Mouse (Mus musculus) G1E (cell line): ENCODE results near the gene Hspb11.

Experiments used
- CTCF ChIP-seq: IDR thresholded peaks from 2 replicates; pipeline ENCODE4 v1.5.1; 2012; ENCODE audit warnings: low read depth, low read length, inconsistent platforms, mixed read lengths
- GATA1 ChIP-seq: IDR thresholded peaks from 2 replicates; pipeline ENCODE4 v1.6.1; 2012; ENCODE audit warnings: borderline replicate concordance, low read length, inconsistent platforms, mixed read lengths
- GATA2 ChIP-seq: IDR thresholded peaks from 2 replicates; pipeline ENCODE4 v1.6.1; 2012; ENCODE audit warnings: low read depth, low read length, inconsistent platforms, borderline replicate concordance
- TAL1 ChIP-seq: conservative IDR thresholded peaks from 2 replicates; pipeline ENCODE4 v1.6.1; 2012; ENCODE audit warnings: low read depth, low read length, inconsistent platforms, mixed read lengths

GRCm38 (mm10) chr4:107300902-107301555, 47.6 kb downstream of the Hspb11 start:
- TF ChIP-seq CTCF (no peak), TAL1 (no peak), GATA1 (no peak), GATA2 (no peak)
